Mouse (Mus musculus) spleen, postnatal 14 days (tissue): Measurements from ENCODE around the gene Ncoa3.

Experiments used
- DNase-seq, 2 experiments: peaks; one replicate each; pipeline ENCODE4 v3.0.0; 2021 to 2022; ENCODE audit warnings: low spot score in 2 of 2

Gene Ncoa3

DNA sequence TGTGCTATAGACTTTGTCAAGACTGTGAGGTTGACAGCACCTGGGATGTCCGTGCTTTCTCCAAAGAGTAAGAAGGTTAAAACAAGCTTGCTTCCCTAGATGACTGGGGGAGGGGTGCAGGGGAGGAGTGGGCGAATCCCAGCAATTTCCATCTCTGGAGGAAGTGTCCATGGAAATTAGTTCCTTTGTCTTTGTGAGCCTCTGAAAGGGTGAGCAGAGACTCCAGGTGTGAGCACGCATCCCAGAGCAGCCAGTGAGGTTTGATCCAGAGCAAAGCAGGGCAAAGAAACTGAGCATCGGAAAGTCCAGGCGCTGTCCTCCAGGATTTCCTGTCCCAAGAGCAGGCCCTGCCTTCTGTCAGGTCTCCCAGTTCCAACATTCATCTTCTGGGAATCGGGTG lies 81.9 kb downstream of the Ncoa3 start:
- DNase-seq: no peak

DNA sequence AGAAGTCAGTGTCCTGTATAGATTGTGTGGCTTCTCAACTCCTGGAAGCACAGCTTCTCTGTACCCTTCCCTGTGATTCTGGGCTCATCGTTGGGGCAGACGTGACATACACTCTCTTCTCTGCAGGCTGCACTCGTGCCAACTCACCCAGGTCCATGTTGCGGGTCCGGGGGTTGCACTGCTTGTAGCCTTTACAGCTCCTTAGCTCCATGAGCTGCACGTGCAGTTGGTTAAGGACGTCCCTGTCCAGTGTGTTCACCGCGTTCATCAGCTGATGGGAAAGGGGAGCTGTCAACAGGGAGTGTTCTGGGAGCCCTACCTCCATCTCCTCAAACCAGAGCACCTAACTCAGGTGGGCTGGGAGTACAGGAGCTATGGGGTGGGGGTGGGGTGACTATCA lies 84.9 kb downstream of the Ncoa3 start:
- DNase-seq: no peak

DNA sequence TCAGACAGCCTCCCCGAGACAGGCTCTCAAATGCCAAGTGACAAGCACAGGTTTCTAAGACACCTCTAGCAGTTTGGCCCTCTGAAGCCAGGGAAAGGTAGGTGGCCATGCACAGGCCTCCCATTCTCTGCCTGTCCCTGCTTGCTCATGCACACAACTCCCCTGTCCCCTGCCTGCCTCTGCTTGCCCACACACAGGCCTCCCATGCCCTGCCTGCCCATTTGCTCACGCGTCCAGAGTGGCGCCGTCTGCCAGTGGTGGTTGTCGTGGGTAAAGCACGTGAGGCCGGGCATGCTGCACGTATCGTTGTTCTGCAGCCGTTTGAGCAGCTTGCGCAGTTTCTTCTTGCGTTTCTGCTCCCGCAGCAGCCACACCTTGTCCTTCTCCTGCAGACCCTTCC lies 86.8 kb downstream of the Ncoa3 start:
- DNase-seq: no peak

DNA sequence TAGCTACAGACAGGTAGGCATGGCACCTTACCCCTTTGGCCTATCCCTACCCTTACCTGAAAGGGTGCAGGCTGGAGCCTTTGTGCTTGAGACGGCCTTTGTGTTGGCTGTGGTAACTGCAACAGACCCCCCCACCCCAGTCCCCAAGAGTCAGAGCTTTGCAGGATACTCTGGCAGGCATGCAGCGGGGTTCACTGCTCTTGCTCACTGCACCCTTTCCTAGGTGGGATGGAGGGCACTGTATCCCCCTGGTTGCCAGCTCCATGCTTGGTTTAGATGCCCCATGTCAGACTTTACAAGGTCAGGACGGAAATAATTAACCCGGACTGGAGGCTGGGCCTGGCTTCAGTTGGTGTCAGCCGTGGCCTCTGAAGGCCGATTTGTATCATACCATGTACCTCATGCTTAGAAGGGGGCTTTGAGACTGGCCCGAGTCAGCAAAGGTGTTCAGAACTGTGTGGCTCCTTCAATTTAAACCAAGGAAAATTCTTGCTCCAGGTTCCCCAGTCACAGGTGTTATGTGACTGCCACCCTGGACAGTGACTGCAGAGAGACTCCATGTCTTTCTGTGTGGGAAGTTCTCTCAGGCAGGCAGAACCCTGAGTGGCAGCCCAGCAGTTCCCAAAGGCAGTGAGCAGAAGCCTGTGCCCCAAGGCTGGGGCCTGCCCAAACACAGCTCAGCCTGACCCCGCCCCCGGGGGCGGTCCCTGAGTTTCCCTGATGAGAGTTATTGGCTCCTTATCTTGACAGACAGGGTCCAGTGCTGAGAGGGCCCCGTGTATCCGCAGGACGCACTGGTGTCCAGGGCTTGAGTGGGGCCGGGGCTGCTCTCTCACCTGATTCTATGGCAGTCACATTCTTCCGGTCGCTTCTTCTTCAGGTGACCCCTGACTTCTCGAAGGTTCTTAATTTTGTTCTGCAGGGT lies 87.8 kb downstream of the Ncoa3 start:
- no peak for DNase-seq

DNA sequence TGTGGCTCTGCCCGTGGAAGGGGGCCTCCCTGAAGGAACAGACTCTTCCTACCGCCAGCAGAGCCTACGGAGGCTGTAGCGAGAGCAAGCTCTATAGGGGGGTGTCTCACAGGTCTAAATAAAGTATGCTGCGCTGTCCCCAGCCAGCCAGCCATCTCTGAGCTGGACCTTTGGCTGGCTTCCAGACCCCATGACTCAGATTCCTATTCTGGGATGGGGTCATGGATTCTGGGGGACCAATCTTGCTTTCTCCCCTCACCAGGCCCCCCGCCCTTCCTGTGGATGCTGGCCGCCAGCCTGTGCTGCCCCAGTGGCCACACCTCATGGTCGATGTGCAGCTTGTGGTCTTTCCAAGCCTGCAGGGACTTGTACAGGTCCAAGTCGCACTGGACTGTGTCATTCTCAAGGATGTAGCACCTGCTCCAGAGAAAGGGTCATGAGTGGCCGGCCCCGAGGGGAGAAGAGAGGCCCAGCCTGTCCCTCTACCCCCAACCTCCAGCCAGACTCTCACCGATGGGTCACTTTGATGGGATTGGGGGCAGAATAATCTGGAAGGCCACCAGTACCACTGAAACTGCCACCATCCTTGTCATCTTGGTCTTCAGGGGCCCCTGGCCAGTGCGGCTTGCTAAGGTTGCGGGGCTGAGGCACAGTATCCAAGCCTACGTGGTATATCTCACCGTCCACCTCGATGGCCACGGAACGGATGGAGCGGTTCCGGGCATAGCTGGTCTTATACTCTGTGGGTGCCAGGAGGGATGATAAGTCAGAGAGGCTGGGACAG lies 88.7 kb downstream of the Ncoa3 start:
- no peak for DNase-seq

DNA sequence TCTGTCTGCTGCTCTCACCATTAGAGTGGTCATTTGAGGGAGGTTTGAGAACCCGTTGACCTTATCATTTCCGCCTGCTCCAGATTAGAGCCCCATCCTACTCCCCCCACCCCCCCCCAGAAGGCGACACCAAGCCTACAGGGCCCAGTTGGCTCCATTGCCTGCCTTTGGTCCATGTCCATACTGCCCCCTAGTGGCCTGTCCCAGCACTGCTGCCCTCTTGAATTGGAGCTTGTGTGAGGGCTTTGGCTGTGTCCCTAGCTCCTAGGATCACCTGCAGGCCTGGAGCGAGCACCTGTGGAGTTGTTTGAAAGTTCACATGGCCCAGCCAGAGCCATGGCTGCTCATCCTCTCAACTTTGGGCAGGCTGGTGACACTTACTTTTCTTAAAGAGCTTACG lies 89.8 kb downstream of the Ncoa3 start:
- DNase-seq: peak; percentile 44 to 71

DNA sequence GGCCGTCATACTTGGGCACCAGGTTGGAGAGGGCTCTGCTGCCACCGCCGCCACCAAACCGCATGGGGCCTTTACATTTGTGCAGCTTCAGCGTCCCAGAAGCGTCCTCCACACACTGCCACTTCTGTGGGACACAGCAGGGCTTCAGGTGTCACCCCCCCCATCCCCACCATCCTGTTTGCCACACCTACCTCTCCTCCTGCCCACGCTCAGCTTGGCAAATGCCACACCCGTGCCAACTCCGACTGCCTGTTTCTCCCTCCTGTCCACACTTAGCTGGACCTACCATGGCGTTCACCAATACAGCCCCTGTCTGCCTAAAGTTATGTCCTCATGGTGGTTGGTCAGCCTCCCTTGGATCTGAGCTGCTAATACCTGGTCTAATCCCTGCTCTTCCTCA lies 90.2 kb downstream of the Ncoa3 start:
- DNase-seq: no peak

DNA sequence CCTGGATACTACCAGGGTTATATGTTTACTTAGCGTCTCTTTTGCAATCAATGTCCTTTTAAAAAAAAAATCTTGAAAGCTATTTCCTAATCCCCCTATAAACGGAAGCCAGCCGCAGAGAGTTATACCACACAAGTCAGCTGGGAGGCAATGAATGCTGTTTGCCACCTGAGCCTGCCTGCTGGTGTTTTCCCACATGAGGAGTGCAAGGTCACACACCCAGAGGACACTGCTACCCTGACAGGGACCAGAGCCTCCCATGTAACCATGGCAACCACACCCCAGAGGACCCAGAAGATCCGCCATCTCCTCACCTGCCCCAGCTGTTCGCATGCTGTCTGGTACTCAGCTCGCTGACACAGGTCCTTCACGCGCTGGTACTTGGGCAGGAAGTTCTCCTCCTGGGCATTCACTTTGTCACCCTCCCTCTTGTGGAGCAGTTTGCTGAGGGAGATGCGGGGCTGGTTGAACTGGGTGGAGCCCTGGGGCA lies 91.2 kb downstream of the Ncoa3 start:
- no peak for DNase-seq

DNA sequence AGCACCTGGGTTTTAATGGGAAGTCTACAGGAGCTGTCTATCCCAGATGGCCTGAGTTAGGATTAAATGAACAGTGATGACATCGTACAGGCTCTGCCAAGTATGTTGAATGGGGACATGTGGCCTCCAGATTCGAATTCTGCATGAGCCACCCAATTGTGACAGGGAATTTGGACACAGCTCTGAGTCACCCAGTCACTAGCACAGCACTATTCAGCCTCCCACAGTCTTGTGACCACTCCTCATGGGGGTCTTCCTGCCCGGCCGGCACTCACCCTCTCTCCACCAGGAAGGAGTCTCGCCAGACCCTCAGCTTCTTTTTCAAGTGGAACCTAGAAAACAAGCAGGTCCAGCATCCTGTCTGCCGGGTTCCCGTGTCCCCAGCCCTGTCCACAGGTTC lies 91.7 kb downstream of the Ncoa3 start:
- DNase-seq: no peak

DNA sequence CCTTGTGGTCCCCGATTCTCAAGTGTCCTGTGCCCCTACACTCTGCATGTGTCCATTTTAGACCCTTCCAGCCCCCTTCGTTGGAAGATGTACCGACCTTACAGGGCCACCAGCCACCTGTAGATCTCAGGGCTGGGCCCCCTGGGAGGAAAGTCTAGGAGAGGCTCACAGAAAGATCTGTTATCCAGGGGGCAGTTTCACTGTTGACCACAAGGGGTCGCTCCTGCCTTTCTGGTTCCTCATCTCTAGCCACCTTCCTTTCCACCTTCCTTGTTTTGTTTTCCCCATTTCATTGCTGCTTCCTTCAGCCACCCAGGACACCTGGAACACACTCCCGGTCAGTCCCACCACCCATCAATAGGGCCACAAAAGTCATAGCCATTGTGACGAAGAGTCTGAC lies 92.5 kb downstream of the Ncoa3 start:
- DNase-seq: peak in 1 of 2 experiments; percentile 34

DNA sequence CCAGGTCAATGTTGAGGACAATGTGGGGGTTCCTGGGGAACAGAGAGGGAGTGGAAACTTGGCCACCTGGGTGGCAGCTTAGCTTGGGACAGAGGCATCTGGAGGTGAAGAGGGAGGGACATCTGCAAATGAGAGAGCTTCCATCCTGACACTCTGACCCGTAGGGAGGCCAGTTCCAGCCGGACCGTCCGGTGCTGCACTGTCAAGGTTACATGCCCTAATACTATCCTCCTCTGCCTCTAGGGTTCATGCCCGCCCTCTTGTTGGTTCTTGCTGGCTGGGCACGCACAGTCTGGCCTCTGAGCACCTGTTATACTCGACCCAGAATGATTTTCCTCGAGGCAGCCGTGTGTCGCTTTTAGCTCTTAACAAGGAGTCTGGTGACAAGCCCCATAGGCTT lies 93.3 kb downstream of the Ncoa3 start:
- no peak for DNase-seq

DNA sequence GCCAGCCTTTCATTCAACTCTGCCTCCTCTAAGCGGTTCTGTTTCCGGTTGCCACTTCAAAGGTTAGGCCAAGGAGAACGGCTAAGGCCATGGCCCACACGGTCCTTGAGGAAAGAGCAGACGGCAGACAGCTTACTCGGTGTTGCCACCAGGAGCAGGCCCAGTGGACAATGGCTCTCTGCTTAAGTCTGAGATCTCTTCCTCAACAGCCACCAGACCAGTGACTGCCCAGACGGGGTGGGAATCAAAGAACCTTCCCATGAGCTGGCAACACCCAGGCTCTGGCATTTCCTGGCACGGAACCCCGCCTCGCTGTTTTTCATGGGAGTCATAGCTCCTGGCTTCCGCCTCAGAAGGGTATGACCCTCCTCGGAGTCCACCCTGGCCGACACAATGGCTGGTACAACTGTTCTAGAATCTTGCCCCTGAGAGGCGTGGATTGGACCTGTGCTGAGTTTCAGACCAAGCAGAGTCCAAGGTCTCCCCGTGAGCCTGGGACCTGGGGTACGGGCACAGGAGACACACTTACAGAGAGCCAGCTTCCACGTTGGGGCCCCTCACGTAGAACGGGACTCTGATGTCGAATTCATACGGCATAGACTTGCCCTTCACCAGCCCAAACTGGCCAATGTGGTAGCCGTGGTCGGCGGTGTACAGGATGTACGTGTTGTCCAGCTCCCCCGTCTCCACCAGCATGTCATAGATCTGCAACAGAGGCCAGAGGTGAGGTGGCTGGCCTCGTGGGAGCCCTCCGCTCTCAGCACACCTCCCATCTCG lies 94.2 kb downstream of the Ncoa3 start:
- no peak for DNase-seq

DNA sequence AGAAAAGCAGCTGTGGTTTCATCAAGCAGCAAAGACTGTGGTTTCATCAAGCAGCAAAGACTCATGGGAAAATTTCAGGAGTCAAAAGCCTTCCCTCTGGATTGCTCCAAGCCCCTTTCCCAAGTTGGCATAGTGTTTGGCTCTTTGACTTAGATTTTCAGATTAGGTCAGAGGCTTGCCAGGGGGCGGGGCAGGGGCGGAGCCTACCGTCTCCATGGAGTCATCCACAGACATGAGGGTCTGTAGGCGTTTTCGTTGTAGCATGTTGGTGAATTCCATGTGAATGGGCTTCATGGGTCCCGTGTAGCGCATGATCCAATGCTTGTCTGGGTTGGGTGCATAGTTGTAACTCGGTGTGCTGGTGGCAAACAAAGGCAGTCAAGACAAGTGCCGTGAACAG lies 96.6 kb downstream of the Ncoa3 start:
- DNase-seq: no peak

DNA sequence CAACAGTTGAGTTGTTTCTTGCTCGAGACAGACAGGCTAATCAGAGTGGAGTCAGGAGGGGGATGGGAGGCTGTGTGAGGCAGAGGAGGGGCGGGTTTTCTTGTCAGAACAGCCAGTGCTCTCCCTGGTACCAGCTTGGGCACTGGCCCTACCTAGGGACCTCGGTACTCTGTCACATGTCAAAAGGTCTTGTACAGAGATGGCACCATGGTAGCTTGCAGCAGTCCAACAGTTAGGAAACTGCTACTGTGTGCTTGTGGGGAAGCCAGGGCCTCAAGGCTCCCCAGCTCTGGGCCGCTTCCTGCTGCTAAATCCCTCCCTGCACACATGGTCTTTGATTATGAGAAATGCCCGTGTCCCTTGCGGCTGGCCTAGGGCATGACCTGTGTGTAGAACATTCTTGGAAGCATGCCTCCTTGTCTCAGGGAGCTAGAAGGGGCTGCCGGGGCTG lies 97.7 kb downstream of the Ncoa3 start:
- no peak for DNase-seq

DNA sequence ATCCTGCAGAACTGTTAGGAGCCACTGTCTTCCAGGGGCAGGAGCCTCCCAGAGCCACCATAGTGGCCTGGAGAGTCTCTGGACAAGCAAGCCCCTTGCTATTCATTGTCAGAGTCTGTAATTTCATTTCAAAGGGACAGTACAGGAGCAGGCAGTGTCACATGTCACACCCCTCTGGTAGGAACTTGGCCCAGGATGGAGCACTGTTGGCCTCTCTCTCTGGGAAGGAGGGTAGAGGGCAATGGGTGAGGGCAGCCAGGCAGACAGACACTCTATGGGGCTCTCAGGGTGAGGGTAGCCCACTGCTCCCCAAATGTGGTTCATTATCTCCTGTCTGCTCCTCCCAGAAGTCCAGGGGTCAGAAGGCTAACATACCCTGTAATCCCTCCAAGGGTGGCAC lies 99.2 kb downstream of the Ncoa3 start:
- no peak for DNase-seq

DNA sequence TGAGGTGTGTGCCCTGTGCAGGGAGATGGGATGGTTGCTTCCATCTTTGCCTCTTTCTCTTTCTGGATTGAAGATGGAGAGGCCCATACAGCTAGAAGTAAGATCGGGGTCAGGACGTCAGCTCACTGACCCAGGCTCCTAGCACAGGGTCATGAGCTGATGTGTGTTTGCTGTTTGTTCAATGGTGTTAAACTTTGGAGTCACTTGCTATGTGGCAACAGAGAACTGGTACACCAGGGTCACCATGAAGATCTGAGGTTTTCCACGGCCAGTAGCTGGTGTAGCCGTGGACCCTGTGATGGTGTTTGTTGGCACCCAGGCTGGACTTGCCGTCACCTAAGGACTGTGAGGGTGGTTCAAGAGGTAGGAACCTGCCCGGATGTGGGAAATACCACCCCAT lies 100.0 kb downstream of the Ncoa3 start:
- DNase-seq: no peak

DNA sequence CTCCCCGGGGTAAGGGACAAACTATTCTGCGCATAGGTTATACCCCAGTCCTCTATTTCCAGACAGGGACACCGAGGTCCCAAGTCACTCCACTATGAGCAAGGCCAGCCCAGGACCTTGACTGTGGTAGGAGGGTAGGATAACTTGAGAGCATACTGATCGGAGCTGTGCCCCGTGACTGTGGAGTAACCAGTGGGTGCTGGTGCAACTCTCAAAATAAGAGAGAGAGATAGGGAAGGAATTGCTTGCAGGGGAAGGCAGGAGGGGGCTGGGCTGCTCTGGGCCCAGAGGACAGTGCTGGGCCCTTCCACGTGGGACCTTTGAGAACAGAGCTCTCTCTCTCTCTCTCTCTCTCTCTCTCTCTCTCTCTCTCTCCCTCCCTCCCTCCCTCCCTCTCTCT lies 103.9 kb downstream of the Ncoa3 start:
- DNase-seq: no peak

DNA sequence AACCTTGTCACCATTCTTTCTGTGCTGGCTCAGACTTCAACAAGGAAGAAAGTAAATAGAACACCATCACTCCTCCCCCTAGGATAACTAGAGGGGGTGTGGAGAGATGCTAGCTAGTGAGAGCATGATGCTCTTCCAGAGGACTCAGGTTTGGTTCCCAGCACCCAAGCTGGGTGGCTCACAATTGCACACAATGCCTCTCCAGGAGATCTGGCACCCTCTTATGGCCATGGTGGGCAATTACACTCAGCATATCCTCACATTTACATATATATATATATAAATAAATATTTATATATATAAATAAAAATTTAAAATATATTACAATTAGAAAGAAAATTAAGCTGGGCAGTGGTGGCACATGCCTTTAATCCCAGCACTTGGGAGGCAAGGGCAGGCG lies 104.4 kb downstream of the Ncoa3 start:
- DNase-seq: no peak

DNA sequence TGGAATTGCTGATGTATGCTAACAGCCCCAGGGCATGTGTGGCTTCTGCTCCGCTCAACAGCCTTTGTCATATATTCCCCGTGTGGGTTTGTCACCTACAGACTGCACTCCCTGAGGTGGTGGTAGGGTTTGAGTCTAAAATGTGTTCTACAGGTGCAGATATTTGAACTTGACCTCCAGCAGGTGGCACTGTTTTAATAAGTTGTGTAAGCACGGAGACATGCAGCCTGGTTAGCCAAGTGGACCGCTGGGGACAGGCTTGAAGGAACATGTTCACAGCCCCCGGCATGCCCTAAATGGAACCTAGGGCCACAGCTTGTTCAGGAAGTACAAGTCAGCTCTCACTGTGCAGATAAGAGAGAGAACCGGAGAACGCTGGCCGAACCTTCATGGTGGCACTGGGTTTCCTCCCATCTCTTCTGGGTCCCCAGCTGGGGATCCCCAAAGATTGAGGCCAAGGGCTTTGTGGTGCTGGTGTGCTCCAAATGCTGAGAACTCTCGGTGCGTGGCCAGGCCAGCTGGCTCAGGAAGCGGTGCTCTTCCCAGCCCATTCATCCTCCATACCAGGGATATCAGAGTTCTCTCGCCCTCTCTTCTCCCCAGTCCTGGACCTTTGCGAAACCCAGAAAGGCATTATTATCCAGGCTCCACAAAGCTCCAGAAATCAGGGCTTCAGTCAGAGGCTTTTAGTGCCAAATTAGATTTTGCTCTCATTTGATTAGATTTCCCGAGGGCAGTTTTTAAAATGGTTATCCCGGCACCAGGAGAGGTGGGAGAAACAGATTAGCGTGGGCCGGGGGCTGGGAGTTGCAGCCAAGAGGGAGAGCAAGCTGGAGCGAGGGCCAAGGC lies 105.2 kb downstream of the Ncoa3 start:
- DNase-seq: peak in 1 of 2 experiments; percentile 21

DNA sequence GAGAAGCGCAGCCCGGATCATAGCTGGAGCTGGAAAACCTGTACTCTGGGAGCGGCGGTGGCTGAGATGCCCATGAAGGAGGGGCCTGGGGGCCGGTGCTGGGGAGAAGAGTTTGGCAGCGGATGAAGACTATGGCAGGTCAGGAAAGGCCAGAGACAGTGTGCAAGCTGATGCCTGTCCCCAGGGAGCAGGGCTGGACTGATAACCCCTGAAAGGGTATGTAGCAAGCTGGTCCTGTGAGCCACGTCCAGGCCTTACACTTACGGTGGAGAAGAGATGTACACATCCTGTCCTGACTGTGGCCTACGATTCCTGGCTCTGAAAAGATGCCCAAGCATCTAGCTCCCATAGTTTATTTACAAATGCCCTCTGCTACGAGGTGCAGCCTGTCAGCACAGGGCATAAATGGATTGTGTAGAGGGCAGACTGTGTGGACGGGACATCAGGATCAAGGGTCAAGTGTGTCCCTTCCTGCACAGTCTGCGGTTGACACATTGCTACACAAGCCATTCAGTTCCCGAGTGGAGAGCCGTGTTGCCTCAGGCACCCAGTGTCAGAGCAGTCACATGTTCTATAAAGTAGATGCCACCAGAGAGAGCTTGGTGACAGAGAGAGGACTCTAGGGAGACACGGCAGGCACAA lies 106.0 kb downstream of the Ncoa3 start:
- no peak for DNase-seq
